Mouse (Mus musculus) lung, postnatal 10 days (tissue): ENCODE measurements around the gene Lgals1.
A peak's percentile ranks its signal among the peaks of the same experiment; 100 is the strongest.

Source experiments
- DNase-seq: peaks from one replicate; pipeline ENCODE4 v3.0.0; 2021

Lgals1 gene

GRCm38 (mm10) chr15:78926021-78926919 lies at the start of gene Lgals1:
Gene Lgals1 (plus strand): TSS chr15:78926725.
- DNase-seq = peak; percentile 96

- peak; percentile 97 for DNase-seq
These were observed 49.3 kb upstream of the Lgals1 start, which contains the start of gene Gga1 for GRCm38 (mm10) chr15:78876991-78877809. Gene Gga1 (plus strand): TSS chr15:78877190.

DNA sequence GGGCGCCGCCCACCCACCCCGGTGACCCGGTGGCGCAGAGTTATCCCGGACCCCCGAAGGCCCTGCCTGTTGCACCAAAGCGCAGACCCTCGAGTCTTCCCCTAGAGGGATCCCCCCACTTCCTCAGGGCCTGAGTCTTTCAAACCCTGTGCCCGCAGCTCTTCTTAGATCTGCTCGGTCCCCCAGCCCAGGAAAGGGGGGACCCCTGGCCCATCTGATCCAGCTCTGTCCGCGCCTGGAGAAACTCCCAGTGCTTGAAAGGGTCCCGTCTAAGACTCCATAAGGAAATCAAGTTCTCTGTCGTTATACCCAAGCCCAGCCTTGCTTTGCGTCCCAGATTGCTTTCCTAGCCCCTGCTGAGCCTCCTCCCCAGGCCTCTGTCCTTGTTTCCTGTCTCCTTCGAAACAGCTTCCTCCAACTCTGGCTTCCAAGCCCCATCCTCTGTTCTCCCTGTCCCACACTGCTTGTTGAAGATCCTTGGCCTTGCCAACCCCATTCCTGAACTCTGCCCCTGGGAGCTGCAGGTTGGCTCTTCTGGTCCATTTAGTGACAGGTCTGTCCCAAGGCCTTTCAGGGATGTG lies 48.6 kb upstream of the Lgals1 start:
- DNase-seq = peak; percentile 48

DNA sequence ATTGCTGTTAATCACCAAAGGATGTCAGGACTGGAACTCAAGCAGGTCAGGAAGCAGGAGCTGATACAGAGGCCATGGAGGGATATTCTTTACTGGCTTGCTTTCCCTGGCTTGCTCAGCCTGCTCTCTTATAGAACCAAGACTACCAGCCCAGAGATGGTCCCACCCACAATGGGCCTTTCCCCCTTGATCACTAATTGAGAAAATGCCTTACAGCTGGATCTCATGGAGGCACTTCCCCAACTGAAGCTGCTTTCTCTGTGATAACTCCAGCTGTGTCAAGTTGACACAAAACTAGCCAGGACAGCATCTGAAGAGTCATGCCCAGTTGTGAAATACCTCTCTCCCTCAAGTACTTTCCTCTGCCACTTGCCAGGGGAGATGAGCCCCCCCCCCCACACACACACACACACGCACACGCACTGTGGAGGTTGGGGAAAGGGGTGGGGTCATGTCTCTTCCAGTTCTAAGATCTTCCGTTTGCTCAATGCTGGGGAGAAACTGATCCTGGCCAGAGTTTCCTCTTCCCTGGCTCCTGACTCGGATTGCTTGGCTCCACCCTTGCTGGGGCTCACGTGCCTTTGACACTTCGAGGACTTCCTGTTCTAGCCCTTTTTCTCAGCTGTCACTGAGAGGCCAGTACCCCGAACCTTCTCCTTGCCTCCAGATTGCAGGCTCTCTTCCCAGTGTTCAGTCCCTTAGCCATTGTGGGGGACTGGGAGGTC lies 47.6 kb upstream of the Lgals1 start:
- peak; percentile 73 for DNase-seq

- DNase-seq = no peak
These were observed 46.1 kb upstream of the Lgals1 start for GRCm38 (mm10) chr15:78880432-78880831.

DNA sequence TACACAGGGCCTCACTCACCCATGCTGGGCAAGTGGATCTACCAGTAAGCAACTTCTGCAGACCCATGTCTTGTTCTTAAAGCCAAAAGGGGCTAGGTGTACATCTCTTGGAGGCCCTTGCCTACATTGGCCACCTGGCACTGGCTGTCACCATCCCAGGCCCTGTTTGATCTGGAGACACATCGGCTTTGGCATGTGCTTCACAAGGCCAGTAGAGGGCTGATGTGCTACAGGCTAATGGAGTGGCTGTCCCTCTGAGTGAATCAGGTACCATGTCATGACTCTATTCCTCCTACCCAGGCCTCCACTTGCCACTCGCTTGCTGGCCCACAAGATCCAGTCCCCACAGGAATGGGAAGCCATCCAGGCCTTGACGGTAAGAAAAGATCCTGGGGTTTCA lies 44.7 kb upstream of the Lgals1 start:
- no peak for DNase-seq

- DNase-seq = no peak
These were observed 37.1 kb upstream of the Lgals1 start for GRCm38 (mm10) chr15:78889401-78889853.

- no peak for DNase-seq
These were observed 34.1 kb upstream of the Lgals1 start for GRCm38 (mm10) chr15:78892440-78892839.

DNA sequence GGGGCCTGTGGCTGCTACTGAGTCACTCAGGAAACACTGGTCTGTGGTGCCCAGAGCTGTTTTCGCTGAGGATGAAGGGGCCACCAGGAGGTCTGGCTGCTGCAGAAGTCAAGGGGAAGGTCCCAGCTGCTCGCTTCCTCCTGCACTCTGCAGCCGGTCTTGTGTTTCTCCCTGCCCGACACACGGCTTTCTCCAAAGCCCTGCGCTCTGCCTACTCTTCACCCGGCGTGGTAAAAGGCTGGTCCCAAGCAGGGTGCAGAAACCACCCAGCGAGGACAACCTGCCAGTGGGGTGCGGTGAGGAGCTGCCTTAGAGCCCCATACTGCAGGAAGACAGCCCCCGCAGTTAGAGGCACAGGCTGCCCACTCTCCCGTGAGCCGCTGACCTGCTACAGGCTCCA lies 31.8 kb upstream of the Lgals1 start:
- DNase-seq = no peak

DNA sequence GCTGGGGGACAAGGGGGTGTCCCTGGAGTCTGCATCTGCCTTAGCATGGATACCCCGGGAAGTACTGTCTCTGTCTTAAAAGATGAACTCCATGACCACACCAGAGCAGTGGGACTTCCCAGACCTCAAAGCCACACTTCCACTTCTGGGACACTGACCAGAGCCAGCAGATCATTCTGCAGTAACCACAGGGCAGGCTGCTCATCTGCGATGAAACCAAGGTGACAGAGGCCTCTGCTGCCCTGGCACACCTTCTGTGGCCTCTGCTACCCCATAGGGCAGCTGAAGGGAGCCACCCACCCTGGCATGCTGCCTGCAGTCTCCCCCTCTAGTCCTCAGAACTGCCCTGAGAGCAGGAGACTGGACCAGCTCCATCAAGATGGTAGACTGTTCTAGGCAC lies 30.8 kb upstream of the Lgals1 start:
- DNase-seq = no peak

- DNase-seq = peak; percentile 53
These were observed 30.4 kb upstream of the Lgals1 start for GRCm38 (mm10) chr15:78896149-78896548.

DNA sequence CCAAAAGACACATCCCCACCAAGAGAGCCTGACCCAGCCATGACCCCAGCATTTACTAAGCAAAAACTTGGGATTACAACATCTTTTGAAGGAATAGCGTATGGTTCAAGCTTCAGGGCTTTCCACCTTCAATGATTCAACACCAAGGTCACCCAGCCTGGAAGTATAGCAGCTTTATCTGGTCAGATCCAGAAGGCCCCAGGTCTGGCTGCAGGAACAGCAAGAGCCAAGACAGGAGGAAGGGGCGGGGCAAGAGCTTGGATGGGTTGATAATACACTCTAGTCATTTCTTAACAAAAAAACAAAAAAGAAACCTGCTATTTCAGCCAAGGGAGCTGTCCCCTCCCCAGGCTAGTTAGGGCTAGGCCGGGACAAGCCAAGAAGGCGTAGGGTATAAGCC lies 29.0 kb upstream of the Lgals1 start:
- DNase-seq = no peak

- peak; percentile 46 for DNase-seq
These were observed 28.0 kb upstream of the Lgals1 start for GRCm38 (mm10) chr15:78898507-78899001.

DNA sequence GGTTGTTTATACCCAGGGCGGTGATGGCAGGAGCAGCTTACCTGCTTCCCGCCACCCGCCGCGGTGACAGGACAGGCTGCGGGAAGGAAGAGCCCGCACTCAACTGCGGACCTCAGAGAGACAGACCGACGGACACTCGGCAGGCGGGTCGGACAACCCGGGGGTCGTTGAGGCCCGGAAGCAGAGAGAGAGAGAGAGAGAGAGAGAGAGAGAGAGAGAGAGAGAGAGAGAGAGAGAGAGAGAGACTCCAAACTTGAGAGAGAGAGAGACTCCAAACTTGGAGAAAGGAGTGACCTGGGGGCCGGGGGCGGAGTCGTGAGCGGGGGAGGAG lies 27.2 kb upstream of the Lgals1 start, which contains the start of gene Gm49510:
Gm49510 (plus strand) TSS at position 259 of the 331 bp plus-strand sequence.
- no peak for DNase-seq

DNA sequence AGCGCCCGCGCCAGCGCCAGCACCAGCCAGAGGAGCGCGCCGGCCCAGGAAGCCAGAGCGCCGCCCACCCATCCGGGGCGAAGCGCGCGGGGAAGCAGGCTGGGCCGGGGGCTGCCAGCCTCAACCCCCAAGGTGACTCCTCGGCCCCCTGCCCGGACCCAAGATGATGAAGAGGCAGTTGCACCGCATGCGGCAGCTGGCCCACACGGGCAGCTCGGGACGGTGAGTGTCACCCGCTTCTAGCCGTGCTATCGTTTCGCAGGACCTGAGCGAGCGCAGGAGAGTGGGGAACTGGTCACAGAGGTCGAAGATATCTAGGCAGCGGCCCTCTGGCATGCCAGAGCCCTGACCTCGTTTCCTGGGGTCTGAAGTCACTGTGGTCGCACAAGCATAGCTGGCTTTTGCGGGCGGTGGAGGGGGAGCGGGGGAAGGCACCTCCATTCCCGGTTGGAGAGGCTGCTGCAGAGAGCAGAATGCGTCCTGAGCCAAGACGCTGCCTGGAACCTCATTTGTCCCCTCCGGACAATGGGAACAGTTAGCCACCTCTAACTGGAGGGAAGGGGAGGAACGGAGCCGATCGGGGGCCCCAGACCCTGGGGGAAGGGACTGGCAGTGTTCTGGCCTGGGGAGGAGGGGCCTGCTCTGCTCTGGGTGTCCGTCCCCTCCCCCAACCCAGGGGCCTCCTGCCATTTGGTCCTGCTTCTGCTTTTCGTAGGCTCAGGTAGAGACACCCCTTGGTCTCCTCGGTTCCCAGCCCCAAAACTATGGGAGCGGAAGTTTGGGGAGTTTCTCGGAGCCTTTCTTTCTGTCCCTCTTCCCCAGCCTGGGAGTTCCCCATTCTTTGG lies 26.6 kb upstream of the Lgals1 start, which contains the start of gene Sh3bp1:
Sh3bp1 (plus strand) TSS at position 29 of the 845 bp plus-strand sequence.
- DNase-seq = peak; percentile 87

- DNase-seq = peak; percentile 39
These were observed 25.7 kb upstream of the Lgals1 start for GRCm38 (mm10) chr15:78900585-78901421.

DNA sequence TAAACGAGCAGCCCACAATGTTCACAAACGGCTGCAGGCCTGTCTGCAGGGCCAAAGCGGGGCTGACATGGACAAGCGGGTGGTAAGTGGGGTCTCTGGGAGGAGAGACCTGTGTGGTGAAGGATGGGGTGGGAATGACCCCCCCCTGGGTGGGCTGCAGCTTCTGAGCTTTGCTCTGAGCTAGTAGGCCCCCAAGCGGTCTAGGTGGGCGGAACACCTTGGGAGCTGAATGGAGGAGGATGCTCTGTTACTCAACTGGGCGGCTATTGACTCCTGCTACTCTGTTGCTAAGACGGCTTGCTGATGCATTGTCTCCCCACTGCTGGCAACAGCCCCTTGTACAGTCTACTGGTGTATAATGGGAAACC lies 25.1 kb upstream of the Lgals1 start:
- DNase-seq = no peak

DNA sequence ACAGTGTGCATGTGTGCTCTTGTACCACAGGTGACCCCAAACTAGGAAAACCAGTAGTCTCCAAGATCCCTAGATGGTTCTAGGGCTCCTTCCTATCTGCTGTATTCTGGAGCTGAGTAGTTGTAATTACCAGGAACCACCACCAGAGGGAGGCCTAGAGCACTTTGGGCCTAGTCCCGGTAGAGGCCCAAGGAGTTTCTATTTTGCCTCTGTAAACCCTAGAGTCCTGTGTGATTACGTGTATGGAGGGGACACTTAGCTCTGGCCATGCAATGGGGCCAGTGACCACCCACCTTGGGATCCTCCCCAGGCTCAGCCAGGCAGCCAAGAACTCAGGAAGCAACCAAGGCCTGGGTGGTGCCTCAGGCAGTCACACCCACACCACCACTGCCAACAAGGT lies 23.3 kb upstream of the Lgals1 start:
- DNase-seq = peak; percentile 92

- no peak for DNase-seq
These were observed 18.1 kb upstream of the Lgals1 start for GRCm38 (mm10) chr15:78908399-78908798.

GRCm38 (mm10) chr15:78908982-78909381 lies 17.5 kb upstream of the Lgals1 start:
- DNase-seq = no peak
